Mouse (Mus musculus): ENCODE results near the gene Msi2.

Gene Msi2

GRCm38 (mm10) chr11:88436596-88436995 lies 281.7 kb downstream of the Msi2 start:
- Histone ChIP-seq H3K4me3 (replicated peaks; ENCODE audit: low read length) (no peak overlapping the region), H3K4me1 (replicated peaks; ENCODE audit: low read depth, low read length) (peaks cover 31% of the 10 kb centered on the region), H3K27me3 (ENCODE audit: insufficient read depth, low read length) (no peaks in the 10 kb centered on the region), H3K9me3 (ENCODE audit: low read length) (no peaks in the 10 kb centered on the region), H3K36me3 (ENCODE audit: insufficient read depth, low read length) (no peaks in the 10 kb centered on the region)
- no peak for TF ChIP-seq CTCF (conservative IDR thresholded peaks at IDR 0.05; ENCODE audit: low read length)
- TF ChIP-seq POU5F1 (IDR thresholded peaks at IDR 0.05; ENCODE audit: borderline replicate concordance, low read length), result no peak
- TF ChIP-seq NANOG (IDR thresholded peaks at IDR 0.05; ENCODE audit: borderline replicate concordance, low read length), result no peak

DNA sequence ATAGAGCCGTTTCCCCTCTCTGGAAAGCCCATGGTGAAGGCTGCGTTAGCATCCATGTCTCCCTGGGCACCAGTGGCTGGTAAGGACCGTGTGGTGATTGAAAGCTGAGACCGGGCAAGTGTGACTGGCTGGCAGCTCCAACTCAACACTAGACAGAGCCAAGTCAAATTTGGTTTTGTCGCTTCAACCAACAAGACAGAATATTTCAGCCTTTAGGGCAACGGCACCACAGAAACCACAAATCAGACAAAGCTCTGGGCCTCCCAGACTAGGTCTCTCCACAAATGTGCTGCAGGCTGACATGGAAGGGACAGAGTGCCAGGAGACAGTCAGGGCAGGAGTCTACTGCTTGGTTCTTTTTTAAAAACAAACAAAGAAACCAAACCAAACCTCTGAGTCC lies 282.8 kb downstream of the Msi2 start:
- no peaks in the 10 kb centered on the region for H3K9me3 ChIP-seq (ENCODE audit: low read length)
- H3K4me1 ChIP-seq (replicated peaks; ENCODE audit: low read depth, low read length), result peaks cover 35% of the 10 kb centered on the region
- H3K27me3 ChIP-seq (ENCODE audit: insufficient read depth, low read length), result no peaks in the 10 kb centered on the region
- no peak overlapping the region for H3K4me3 ChIP-seq (replicated peaks; ENCODE audit: low read length)
- no peaks in the 10 kb centered on the region for H3K36me3 ChIP-seq (ENCODE audit: insufficient read depth, low read length)
- no peak for TF ChIP-seq NANOG (IDR thresholded peaks at IDR 0.05; ENCODE audit: borderline replicate concordance, low read length)
- TF ChIP-seq CTCF (conservative IDR thresholded peaks at IDR 0.05; ENCODE audit: low read length), result no peak

DNA sequence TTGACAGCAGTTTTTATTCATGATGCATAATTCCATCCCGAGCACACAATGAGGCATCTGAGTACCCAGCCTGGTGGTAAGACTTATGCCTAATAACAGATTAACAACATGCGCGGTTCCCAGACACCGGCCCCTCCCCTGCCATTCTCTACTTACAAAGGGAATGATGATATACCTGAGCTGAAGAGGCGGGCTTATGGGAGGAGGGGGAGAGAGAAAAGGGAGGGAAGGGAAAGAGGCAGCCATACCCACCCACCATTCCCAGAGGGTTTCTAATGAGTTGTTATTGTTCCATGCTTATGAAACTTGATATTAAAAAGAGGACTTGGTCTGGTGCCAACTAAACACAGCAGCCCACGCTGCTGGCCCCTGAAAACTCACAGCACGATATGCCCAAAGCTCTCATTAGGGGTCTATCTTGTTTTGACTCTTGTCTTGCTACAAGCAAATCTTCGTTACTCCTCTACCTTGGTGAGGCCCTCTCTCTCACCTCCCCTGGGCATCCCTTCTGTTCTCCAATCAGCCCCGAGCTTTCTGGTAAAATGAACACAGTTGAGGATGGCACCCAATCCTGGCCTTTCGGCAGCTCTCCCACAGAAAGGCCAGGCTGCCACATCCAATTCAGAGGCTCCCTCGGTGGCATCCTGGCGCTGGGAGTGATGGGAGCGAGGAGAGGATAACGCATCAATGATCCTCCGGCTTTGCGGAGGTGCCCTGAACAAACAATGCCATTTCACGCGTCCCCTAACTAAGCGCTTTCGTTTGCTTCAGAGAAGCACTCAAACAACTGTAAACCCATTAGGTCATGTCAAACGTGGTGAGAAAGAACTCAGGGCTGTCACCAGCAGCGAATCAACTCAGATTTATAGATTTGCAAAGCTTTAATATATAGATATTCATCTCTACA lies 286.7 kb downstream of the Msi2 start:
- no peak for TF ChIP-seq POU5F1 (IDR thresholded peaks at IDR 0.05; ENCODE audit: borderline replicate concordance, low read length)
- Histone ChIP-seq H3K4me1 (replicated peaks; ENCODE audit: low read depth, low read length) (peaks cover 36% of the 10 kb centered on the region), H3K27me3 (ENCODE audit: insufficient read depth, low read length) (no peaks in the 10 kb centered on the region), H3K36me3 (ENCODE audit: insufficient read depth, low read length) (no peaks in the 10 kb centered on the region), H3K4me3 (replicated peaks; ENCODE audit: low read length) (no peak overlapping the region), H3K9me3 (ENCODE audit: low read length) (no peaks in the 10 kb centered on the region)

DNA sequence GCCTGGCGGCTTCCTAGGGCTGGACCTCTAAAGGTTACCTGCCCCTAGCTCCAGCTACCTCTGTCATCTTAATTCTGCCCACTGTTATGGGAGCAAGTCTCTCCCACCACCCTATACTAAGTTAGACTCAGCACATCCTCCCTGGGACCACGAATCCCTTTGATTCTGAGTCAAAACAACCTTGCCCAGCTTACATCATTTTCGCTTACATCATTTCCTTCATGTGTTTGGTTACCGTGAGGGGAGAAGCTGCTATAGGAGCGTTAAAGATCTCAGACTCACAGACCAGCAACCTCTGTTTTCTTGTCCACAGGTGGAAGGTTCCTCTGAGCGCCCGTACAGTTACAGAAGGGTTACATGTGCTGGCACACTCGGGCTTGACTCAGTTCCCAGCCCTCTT lies 288.0 kb downstream of the Msi2 start:
- Histone ChIP-seq H3K4me3 (replicated peaks; ENCODE audit: low read length) (no peak overlapping the region), H3K36me3 (ENCODE audit: insufficient read depth, low read length) (no peaks in the 10 kb centered on the region), H3K4me1 (replicated peaks; ENCODE audit: low read depth, low read length) (peaks cover 42% of the 10 kb centered on the region), H3K27me3 (ENCODE audit: insufficient read depth, low read length) (no peaks in the 10 kb centered on the region), H3K9me3 (ENCODE audit: low read length) (no peaks in the 10 kb centered on the region)
- TF ChIP-seq POU5F1 (IDR thresholded peaks at IDR 0.05; ENCODE audit: borderline replicate concordance, low read length), result no peak
- TF ChIP-seq NANOG (IDR thresholded peaks at IDR 0.05; ENCODE audit: borderline replicate concordance, low read length), result no peak
- no peak for TF ChIP-seq CTCF (conservative IDR thresholded peaks at IDR 0.05; ENCODE audit: low read length)

GRCm38 (mm10) chr11:88429680-88430079 lies 288.6 kb downstream of the Msi2 start:
- Histone ChIP-seq H3K4me3 (replicated peaks; ENCODE audit: low read length) (no peak overlapping the region), H3K27me3 (ENCODE audit: insufficient read depth, low read length) (no peaks in the 10 kb centered on the region), H3K36me3 (ENCODE audit: insufficient read depth, low read length) (no peaks in the 10 kb centered on the region), H3K9me3 (ENCODE audit: low read length) (no peaks in the 10 kb centered on the region), H3K4me1 (replicated peaks; ENCODE audit: low read depth, low read length) (peaks cover 49% of the 10 kb centered on the region)
- TF ChIP-seq CTCF (conservative IDR thresholded peaks at IDR 0.05; ENCODE audit: low read length), result peak; percentile 65
- no peak for TF ChIP-seq NANOG (IDR thresholded peaks at IDR 0.05; ENCODE audit: borderline replicate concordance, low read length)

DNA sequence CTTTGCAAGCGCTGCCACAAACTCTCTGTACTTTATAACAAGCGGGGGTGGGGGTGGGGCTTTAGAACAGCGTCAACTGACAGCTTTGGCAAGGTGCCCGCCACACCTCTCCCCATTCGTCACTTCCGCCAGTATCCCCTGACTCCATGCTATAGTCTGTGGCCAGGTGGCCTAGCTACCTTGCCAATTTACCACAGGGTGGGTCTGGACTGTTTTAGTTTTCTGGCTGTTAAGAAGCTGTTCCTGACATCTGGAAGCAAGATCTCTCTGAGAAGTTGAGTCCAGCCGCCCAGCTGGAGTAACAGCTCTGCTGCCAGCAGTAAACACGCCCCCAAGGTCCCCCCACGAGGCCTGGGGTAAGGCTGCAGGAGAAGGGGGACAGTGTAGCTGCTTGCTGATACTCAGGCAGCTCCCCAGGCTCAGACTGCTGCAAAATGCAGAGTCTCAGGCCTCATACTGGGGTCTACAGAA lies 292.6 kb downstream of the Msi2 start:
- Histone ChIP-seq H3K9me3 (ENCODE audit: low read length) (no peaks in the 10 kb centered on the region), H3K27me3 (ENCODE audit: insufficient read depth, low read length) (no peaks in the 10 kb centered on the region), H3K36me3 (ENCODE audit: insufficient read depth, low read length) (no peaks in the 10 kb centered on the region; the same call in 1 of the 2 replicates), H3K4me3 (replicated peaks; ENCODE audit: low read length) (peak overlapping the region; percentile 26; the same call in 1 of the 2 replicates), H3K4me1 (replicated peaks; ENCODE audit: low read depth, low read length) (peaks cover 73% of the 10 kb centered on the region)
- no peak for TF ChIP-seq CTCF (conservative IDR thresholded peaks at IDR 0.05; ENCODE audit: low read length)
- no peak for TF ChIP-seq POU5F1 (IDR thresholded peaks at IDR 0.05; ENCODE audit: borderline replicate concordance, low read length)
- TF ChIP-seq NANOG (IDR thresholded peaks at IDR 0.05; ENCODE audit: borderline replicate concordance, low read length), result no peak

DNA sequence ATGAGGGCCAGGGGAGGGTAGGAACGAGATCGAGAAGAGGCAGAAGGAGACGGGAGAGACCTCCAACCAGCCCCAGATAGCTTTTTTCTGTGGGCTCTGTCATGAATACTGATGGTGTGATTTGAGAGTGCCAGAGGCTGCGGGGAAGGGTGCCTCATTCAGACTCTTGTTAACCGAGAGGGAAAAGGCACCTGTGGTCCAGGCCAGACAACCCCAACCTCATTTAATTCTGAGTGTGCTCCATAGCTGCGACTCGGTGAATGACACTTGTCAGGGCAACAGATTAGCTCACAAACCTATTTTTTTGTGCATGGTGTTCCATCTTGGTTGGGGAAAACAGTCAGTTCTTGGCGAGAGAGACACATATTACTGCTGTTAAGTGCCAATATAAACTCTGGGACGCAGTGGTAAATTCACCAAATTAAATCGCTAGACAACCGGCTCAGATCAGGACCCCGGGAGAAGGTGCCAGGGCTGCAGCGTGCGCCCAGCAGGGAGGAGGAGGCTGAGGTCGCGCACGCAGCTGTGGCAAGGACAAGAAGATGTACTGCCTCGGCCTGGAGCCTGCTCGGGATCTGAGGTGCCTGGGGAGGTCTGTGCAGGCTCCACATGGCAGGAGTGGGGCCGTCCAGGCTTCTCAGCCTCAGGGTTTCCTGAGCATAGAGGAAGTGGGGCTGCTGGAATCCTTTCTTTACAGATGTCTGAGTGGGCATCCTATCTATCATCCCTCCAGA lies 294.1 kb downstream of the Msi2 start:
- H3K4me1 ChIP-seq (replicated peaks; ENCODE audit: low read depth, low read length), result peaks cover 80% of the 10 kb centered on the region
- H3K36me3 ChIP-seq (ENCODE audit: insufficient read depth, low read length), result no peaks in the 10 kb centered on the region; the same call in 1 of the 2 replicates
- H3K27me3 ChIP-seq (ENCODE audit: insufficient read depth, low read length), result no peaks in the 10 kb centered on the region
- no peak for TF ChIP-seq POU5F1 (IDR thresholded peaks at IDR 0.05; ENCODE audit: borderline replicate concordance, low read length)
- TF ChIP-seq CTCF (conservative IDR thresholded peaks at IDR 0.05; ENCODE audit: low read length), result no peak
- TF ChIP-seq NANOG (IDR thresholded peaks at IDR 0.05; ENCODE audit: borderline replicate concordance, low read length), result no peak
- 0 out of 2 replicates have a peak overlapping the region, but pooled peaks have one; percentile 23 for H3K4me3 ChIP-seq (replicated peaks; ENCODE audit: low read length)
- H3K9me3 ChIP-seq (ENCODE audit: low read length), result no peaks in the 10 kb centered on the region

DNA sequence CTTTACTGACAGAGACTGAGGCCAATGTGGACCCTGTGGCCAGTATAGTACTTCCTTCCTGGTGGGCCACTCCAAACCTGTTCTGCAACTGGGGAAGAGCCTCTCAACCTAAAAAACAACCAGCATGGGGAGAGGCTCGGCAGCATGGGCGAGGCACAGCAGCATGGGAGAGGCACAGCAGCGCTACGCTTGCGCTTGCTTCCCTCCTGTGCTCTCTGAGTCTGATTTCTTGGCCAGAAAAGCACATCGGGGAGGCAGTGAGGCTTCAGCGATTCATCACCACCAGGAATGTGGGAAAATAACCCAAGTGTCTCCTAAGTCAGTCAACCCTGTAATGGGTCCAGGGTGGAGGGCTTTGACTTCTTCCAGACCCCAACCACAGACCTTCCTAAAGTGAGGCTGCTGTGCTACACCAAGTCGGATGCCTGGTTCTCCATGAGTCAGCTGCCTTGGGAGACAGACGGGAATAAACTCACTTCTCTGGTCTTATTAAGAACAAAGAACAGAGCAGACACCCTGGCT lies 297.2 kb downstream of the Msi2 start:
- Histone ChIP-seq H3K4me3 (replicated peaks; ENCODE audit: low read length) (no peak overlapping the region), H3K36me3 (ENCODE audit: insufficient read depth, low read length) (no peaks in the 10 kb centered on the region; the same call in 1 of the 2 replicates), H3K9me3 (ENCODE audit: low read length) (no peaks in the 10 kb centered on the region), H3K27me3 (ENCODE audit: insufficient read depth, low read length) (no peaks in the 10 kb centered on the region), H3K4me1 (replicated peaks; ENCODE audit: low read depth, low read length) (peaks cover 67% of the 10 kb centered on the region)
- TF ChIP-seq CTCF (conservative IDR thresholded peaks at IDR 0.05; ENCODE audit: low read length) (no peak), NANOG (IDR thresholded peaks at IDR 0.05; ENCODE audit: borderline replicate concordance, low read length) (no peak)

Measured in E14TG2a.4 (cell line).